Comparison of ENCODE assay signal across 12 mouse cellular contexts in the genomic region with DNA sequence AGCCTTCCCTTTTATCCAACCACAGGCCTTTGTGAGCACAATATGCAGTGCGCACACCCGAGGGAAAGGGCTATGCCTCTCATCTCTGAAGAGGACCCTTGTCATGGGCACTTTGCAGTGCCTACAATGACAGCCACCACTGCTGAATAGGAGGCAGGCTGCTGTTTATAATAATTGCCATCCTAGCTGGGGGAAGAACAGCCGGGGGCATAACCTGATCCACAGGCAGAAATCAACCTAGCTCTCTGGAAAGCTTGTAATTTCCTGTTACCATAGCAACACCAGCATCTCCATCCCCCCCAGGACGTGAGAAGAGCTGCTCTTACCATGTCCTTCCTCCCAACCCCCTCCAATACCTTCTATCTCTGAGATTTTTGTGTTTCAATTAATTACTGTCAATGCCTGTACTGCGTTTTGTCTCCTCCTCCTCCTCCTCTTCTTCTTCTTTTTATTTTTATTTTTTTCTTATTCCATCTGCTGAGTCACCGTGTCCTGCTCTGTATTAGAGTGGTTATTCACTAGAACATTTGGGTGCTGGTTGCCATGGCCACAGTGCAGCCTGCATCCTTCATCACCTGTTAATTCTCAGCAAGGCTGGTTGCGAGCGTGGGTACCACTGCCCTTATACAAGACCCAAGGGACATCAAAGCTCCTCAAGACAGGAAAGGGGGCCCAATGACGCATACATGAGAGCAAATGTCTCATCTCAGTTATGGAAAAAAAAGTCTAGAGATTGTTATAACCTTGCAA. TPM values are rescaled to one million over a fixed set of nuclear protein-coding genes. Genes with fewer than 3 reads are reported as not detected.
DNase-seq lines count a peak whose midpoint lies in the region; ATAC-seq lines count a peak whose summit lies in the region.
"Had no signal": no experiment of that assay in that cellular context is flagged by ENCODE, and none has a peak within 500 bp of the region (broad histone marks: within the 10 kb centered on the region; RNA-seq: fewer than 3 reads in every experiment).

No protein-coding gene starts in this region.

- peak overlapping the region; percentile 36; the same call in 1 of the 2 replicates for H3K27ac ChIP-seq in midbrain, embryonic 11.5 days (ENCODE audit: low read depth, low read length)
- no peak overlapping the region; the same call in 1 of the 2 replicates for H3K27ac ChIP-seq in midbrain, embryonic 10.5 days (replicated peaks)
- H3K27ac ChIP-seq in hindbrain, embryonic 11.5 days (ENCODE audit: low read depth, low read length), result peak overlapping the region; percentile 78
- H3K27ac ChIP-seq in midbrain, embryonic 12.5 days (replicated peaks), result peak overlapping the region; percentile 86
- H3K27ac ChIP-seq: embryonic facial prominence, embryonic 15.5 days; limb, embryonic 13.5 days had no signal

- no peak overlapping the region for H3K9ac ChIP-seq in midbrain, embryonic 11.5 days (ENCODE audit: low read length)
- H3K9ac ChIP-seq in hindbrain, embryonic 11.5 days (ENCODE audit: low read depth, low read length), result no peak overlapping the region
- no peak overlapping the region for H3K9ac ChIP-seq in midbrain, embryonic 12.5 days (replicated peaks)
- H3K9ac ChIP-seq: embryonic facial prominence, embryonic 15.5 days; limb, embryonic 13.5 days had no signal

- no peak for DNase-seq in midbrain, embryonic 11.5 days (ENCODE audit: low spot score, missing footprints)
- DNase-seq in midbrain, embryonic 10.5 days (ENCODE audit: low spot score), result no peak
- DNase-seq in hindbrain, embryonic 11.5 days (ENCODE audit: low spot score), result no peak
- peak; percentile 81 for DNase-seq in telencephalon, adult 2 months (ENCODE audit: low read depth, low spot score)
- no peak for DNase-seq in urinary bladder, postnatal 14 days (ENCODE audit: low spot score)
- no peak for DNase-seq in cerebellum, postnatal 10 days
- DNase-seq in thymus, adult 18-20 months, result no peak

- WGBS in midbrain, embryonic 11.5 days, result 63% methylated on average over 9 of the region's 9 CpGs
- 71% methylated on average over 9 of the region's 9 CpGs for WGBS in midbrain, embryonic 10.5 days
- 54% methylated on average over 9 of the region's 9 CpGs for WGBS in hindbrain, embryonic 11.5 days
- 48% methylated on average over 9 of the region's 9 CpGs for WGBS in midbrain, embryonic 12.5 days

- no peak overlapping the region for H3K4me3 ChIP-seq in midbrain, embryonic 11.5 days (ENCODE audit: low read depth, low read length)
- H3K4me3 ChIP-seq in midbrain, embryonic 10.5 days, result no peak overlapping the region
- no peak overlapping the region for H3K4me3 ChIP-seq in hindbrain, embryonic 11.5 days (ENCODE audit: low read depth, low read length)
- H3K4me3 ChIP-seq in midbrain, embryonic 12.5 days, result no peak overlapping the region
- H3K4me3 ChIP-seq: embryonic facial prominence, embryonic 15.5 days; limb, embryonic 13.5 days had no signal

- ATAC-seq in midbrain, embryonic 11.5 days (ENCODE audit: low FRiP score), result peak; percentile 45; the same call in 1 of the 2 replicates
- ATAC-seq in hindbrain, embryonic 11.5 days (ENCODE audit: low FRiP score), result peak; percentile 68
- ATAC-seq in midbrain, embryonic 12.5 days (ENCODE audit: low FRiP score, low read depth), result peak; percentile 78

- H3K27me3 ChIP-seq in midbrain, embryonic 11.5 days (ENCODE audit: control insufficient read depth, insufficient read depth, low read length), result no peaks in the 10 kb centered on the region
- H3K27me3 ChIP-seq in midbrain, embryonic 10.5 days (ENCODE audit: low read depth, poor library complexity, severe bottlenecking), result no peaks in the 10 kb centered on the region
- H3K27me3 ChIP-seq in hindbrain, embryonic 11.5 days (ENCODE audit: control insufficient read depth, insufficient read depth, low read length), result no peaks in the 10 kb centered on the region
- no peaks in the 10 kb centered on the region for H3K27me3 ChIP-seq in midbrain, embryonic 12.5 days
- H3K27me3 ChIP-seq: embryonic facial prominence, embryonic 15.5 days; limb, embryonic 13.5 days had no signal

- no peaks in the 10 kb centered on the region for H3K9me3 ChIP-seq in midbrain, embryonic 11.5 days (ENCODE audit: control insufficient read depth, low read length)
- H3K9me3 ChIP-seq in midbrain, embryonic 10.5 days (replicated peaks), result no peaks in the 10 kb centered on the region
- H3K9me3 ChIP-seq in hindbrain, embryonic 11.5 days (ENCODE audit: control insufficient read depth, low read length), result no peaks in the 10 kb centered on the region
- no peaks in the 10 kb centered on the region for H3K9me3 ChIP-seq in midbrain, embryonic 12.5 days
- H3K9me3 ChIP-seq: embryonic facial prominence, embryonic 15.5 days; limb, embryonic 13.5 days had no signal

- no peaks in the 10 kb centered on the region for H3K36me3 ChIP-seq in midbrain, embryonic 11.5 days (ENCODE audit: control insufficient read depth, insufficient read depth, low read length)
- no peaks in the 10 kb centered on the region for H3K36me3 ChIP-seq in midbrain, embryonic 10.5 days
- no peaks in the 10 kb centered on the region for H3K36me3 ChIP-seq in hindbrain, embryonic 11.5 days (ENCODE audit: control insufficient read depth, insufficient read depth, low read length)
- H3K36me3 ChIP-seq in midbrain, embryonic 12.5 days, result no peaks in the 10 kb centered on the region
- H3K36me3 ChIP-seq: embryonic facial prominence, embryonic 15.5 days; limb, embryonic 13.5 days had no signal

- H3K4me2 ChIP-seq in midbrain, embryonic 11.5 days, result no peak overlapping the region
- no peak overlapping the region for H3K4me2 ChIP-seq in hindbrain, embryonic 11.5 days (replicated peaks; ENCODE audit: low read depth, low read length)
- 0 out of 2 replicates have a peak overlapping the region, but pooled peaks have one; percentile 0 for H3K4me2 ChIP-seq in midbrain, embryonic 12.5 days (replicated peaks)
- H3K4me2 ChIP-seq: embryonic facial prominence, embryonic 15.5 days; limb, embryonic 13.5 days had no signal

- H3K4me1 ChIP-seq in midbrain, embryonic 11.5 days (ENCODE audit: control insufficient read depth, insufficient read depth, low read length), result peaks cover 2% of the 10 kb centered on the region; the same call in 1 of the 2 replicates
- peaks cover 33% of the 10 kb centered on the region for H3K4me1 ChIP-seq in midbrain, embryonic 10.5 days
- peaks cover 5% of the 10 kb centered on the region; the same call in 1 of the 2 replicates for H3K4me1 ChIP-seq in hindbrain, embryonic 11.5 days (replicated peaks; ENCODE audit: control insufficient read depth, insufficient read depth, low read length)
- H3K4me1 ChIP-seq in midbrain, embryonic 12.5 days, result peaks cover 39% of the 10 kb centered on the region

RNA-seq across cellular contexts. Expression of a gene that starts 1.3 kb away (rescaled TPM):
- polyA plus RNA-seq in midbrain, embryonic 11.5 days (2014; fragmentation: Nextera tagmentation; extraction: Ambion mirVana), result 0.68 and 0.79 TPM in 2 replicates
- polyA plus RNA-seq in midbrain, embryonic 10.5 days (2016; fragmentation: Nextera tagmentation; extraction: Ambion mirVana), result 0.56 TPM in 1 of 2 replicates, not detected in the other
- polyA plus RNA-seq in hindbrain, embryonic 11.5 days (2014; fragmentation: Nextera tagmentation; extraction: Ambion mirVana), result 1.1 TPM in 1 of 2 replicates, not detected in the other
- 0.97 and 1.2 TPM in 2 replicates for polyA plus RNA-seq in midbrain, embryonic 12.5 days (2016; fragmentation: Nextera tagmentation; extraction: Ambion mirVana)
- polyA plus RNA-seq: gonadal fat pad, adult 2 months; limb, embryonic 13.5 days; testis, adult 2 months had no signal

RNA-seq across cellular contexts. Expression of a gene that starts 13.3 kb away (rescaled TPM):
- 1,701 and 1,853 TPM in 2 replicates for polyA plus RNA-seq in midbrain, embryonic 11.5 days (2014; fragmentation: Nextera tagmentation; extraction: Ambion mirVana)
- polyA plus RNA-seq in midbrain, embryonic 10.5 days (2016; fragmentation: Nextera tagmentation; extraction: Ambion mirVana), result 1,709 and 1,814 TPM in 2 replicates
- polyA plus RNA-seq in hindbrain, embryonic 11.5 days (2014; fragmentation: Nextera tagmentation; extraction: Ambion mirVana), result 1,709 and 1,853 TPM in 2 replicates
- polyA plus RNA-seq in midbrain, embryonic 12.5 days (2016; fragmentation: Nextera tagmentation; extraction: Ambion mirVana), result 1,467 and 1,563 TPM in 2 replicates

RNA-seq across cellular contexts. Expression of a gene that starts 23.0 kb away (rescaled TPM):
- 16.4 TPM in 2 replicates for polyA plus RNA-seq in midbrain, embryonic 11.5 days (2014; fragmentation: Nextera tagmentation; extraction: Ambion mirVana)
- 36.6 and 40.2 TPM in 2 replicates for polyA plus RNA-seq in midbrain, embryonic 10.5 days (2016; fragmentation: Nextera tagmentation; extraction: Ambion mirVana)
- polyA plus RNA-seq in hindbrain, embryonic 11.5 days (2014; fragmentation: Nextera tagmentation; extraction: Ambion mirVana), result 12.0 and 12.8 TPM in 2 replicates
- 72.8 and 86.6 TPM in 2 replicates for polyA plus RNA-seq in midbrain, embryonic 12.5 days (2016; fragmentation: Nextera tagmentation; extraction: Ambion mirVana)
